Mouse (Mus musculus) lung, postnatal 0 days (tissue): ENCODE data around the gene Ift46.

Experiments
- CTCF ChIP-seq: IDR thresholded peaks from 2 replicates; pipeline ENCODE4 v1.5.1; 2016; ENCODE audit warnings: antibody characterized with exemption, mild to moderate bottlenecking
- EP300 ChIP-seq: IDR thresholded peaks from 2 replicates; pipeline ENCODE4 v1.6.1; 2016; ENCODE audit warnings: antibody characterized with exemption, mild to moderate bottlenecking, control low read depth

DNA sequence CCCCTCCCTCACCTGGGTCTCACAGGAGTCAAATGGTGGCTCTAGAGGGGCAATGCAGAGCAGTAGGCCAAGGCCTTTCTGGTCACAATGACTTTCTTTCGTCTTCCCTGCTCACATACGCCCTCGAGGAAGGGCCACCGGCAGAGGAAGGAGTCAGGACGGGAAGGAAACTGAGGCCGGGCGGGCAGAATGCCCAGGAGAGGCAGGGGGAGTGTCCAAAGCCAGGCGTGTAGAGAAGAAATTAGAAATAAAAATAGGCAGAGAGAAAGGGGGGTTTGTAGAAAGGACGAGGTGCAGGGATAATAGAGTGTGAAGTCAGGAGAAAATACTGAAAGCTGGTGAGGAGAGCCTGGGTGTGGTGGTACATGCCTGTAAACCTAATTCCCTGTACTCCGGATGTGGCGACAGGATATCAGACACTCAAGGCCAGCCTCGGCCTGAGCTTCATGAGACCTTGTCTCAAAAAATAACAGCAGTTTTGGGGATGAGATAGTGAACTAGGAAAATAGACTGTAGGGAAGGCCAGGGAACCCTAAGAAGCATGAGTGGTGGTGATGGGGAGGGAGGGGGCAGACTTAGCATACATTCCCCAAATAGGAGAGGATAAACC lies 34.7 kb upstream of the Ift46 start:
- TF ChIP-seq CTCF (no peak), EP300 (no peak)
